Mouse (Mus musculus) heart, adult 9 months (tissue): ENCODE data around the gene Ccdc9b.

Experiments
- DNase-seq, 2 experiments: peaks; one replicate each; pipeline ENCODE4 v3.0.0; 2022; ENCODE audit warnings: low spot score in 2 of 2

Gene Ccdc9b

DNA sequence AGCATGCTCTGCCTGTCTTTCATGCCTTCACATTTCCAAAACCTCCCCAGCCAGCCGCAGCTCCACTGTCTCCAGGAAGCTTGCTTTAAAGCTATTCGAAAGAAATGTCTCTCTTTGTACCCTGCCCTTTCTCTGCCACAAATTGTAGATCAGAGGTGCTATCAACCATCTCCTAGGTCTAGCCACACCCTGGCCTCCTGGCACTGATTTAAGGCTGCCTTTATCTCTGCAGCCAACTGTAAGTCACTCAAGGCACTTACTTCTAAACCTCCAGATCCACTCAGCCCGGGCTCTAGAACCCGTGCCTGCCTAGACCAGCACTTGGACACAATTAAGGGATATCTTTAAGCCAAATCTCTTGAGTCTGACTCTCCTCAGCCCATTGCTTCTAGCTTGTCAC lies 16.0 kb upstream of the Ccdc9b start:
- no peak for DNase-seq

DNA sequence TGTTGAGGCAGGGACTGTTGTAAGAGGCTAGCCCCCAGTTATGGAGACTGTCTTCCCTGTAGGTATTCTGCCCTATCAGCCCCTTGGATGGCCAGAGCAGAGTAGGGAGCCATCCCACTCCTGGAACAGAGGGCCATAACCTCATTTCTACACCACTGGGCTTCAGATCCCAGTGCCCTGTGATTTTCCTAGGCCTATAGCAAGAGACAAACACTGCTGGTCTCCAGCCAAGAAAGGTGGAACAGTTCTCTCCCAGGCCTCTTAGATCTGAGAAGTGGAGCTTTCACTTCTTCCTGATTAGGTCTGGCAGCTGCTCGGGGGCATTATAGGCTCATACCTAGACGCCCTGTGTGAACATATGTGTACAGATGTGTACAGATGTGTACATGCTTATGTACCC lies 13.8 kb upstream of the Ccdc9b start:
- no peak for DNase-seq

- DNase-seq = no peak
These were observed 13.4 kb upstream of the Ccdc9b start for GRCm38 (mm10) chr2:118775846-118776245.

DNA sequence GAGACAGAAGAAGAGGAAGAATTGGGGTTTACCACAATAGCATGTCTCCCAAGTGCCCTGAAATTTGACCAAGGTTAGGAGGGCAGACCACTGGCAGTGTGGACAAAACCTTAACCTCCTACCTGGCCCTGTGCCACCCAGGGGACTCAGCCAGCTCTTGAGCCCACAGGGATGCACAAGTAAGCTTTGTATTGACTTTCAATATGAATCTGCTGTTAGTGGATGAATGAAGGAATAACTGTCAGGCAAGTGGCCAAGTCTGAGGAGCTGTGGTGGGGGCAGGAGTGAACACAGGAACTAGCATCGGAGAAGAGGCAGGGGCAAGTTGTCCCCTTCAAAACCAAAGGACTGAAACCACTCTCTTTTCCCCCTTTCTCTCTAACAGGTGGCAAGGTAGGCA lies 12.9 kb upstream of the Ccdc9b start:
- DNase-seq = no peak

- DNase-seq = no peak
These were observed 12.1 kb upstream of the Ccdc9b start for GRCm38 (mm10) chr2:118774536-118774935.

DNA sequence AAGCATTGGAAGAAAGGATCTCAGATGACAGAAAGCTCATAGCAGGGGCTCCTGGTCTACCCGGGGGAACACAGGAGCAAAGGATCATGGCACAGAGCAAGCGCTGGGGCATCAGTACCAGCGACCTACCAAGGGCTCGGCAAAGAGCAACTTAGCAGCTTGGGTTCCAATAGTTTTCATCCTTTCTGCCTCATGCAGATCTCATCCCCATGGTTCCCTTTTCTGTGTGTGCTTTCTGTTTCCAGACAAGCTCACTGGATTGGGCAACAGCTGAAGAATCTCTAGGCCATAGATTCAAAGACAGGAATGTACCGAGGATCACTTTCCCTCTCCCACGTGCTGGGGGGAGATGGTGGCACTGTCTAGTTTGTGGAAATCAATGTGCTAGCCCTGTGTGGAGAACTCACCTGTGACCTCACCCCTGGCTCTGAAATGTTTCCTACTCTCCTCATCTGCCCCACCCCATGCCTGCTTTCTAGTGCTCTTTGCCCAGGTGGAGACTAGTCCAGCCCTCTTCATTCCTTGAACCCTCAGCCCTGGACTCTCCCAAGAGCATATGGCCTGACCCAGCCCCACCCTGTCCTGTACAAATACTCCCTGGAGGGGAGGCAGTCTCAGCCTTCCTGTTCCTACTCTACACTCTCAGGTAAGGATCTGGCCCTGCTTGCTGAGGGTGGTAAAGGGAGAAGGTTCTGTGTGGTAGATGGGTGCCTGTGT lies 9.9 kb upstream of the Ccdc9b start, which contains the start of gene Phgr1:
TSS of gene Phgr1 (plus strand) at position 612 of the 717 bp plus-strand sequence.
- DNase-seq = no peak

- DNase-seq = no peak
These were observed 3.9 kb upstream of the Ccdc9b start for GRCm38 (mm10) chr2:118766041-118767033.

GRCm38 (mm10) chr2:118764875-118765274 lies 2.4 kb upstream of the Ccdc9b start:
- no peak for DNase-seq

DNA sequence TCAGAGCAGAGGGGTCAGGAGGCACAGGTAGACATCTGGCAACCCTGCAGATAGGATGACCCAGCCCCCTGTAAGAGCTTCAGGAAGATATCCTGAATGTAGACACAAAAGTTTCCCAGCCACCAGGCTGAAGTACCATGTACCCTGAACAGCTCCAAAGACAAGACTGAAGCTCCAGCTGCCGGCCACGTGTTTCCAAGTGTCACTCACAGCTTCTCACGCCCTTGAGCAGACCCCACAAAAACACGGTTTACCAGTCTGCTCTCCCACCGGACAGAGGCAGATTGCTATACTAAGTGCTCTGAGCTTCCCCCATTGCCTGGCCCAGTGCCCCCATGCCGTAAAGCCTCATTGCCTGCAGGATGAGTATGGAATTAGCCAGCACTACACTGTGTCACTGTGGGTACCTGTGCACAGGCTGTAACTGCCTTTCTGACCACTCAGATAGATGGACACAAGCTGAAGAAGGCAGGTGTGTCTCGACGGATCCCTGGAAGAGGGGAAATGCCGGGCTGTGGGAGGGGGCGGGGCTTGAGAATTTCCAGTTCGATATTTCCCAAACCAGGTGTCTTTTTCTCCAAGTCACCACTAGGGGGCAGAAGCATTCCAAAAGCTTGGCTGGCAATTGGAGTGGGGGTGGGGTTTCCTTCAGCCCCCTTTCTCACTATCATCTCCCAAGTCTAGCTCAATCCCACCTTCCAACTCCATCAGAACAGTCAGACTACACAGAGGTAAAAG lies 1.8 kb upstream of the Ccdc9b start:
- DNase-seq = no peak

- DNase-seq = peak in 1 of 2 experiments; percentile 74
These were observed 1.0 kb upstream of the Ccdc9b start for GRCm38 (mm10) chr2:118763469-118763868.

DNA sequence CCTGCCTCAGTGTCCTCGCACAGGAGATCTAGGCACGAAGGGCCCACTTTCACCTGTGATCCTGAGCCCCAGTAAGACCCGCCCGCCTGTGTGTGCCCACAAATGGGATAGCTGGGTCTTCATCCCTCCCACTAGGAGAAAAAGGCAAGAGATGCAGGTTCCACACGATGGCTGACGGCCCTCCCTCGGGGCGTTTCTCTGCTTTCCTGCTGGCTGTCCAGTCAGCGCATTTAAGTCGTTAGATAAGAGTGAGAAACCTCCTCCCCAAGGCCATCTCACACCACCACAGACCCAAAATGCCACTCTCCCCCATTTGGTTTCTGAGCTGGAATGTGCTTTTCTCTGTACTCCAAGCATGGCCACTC lies 305 bp upstream of the Ccdc9b start:
- DNase-seq = no peak

- no peak for DNase-seq
These were observed 1.1 kb downstream of the Ccdc9b start for GRCm38 (mm10) chr2:118761358-118761757.

GRCm38 (mm10) chr2:118760311-118761025 lies 2.0 kb downstream of the Ccdc9b start:
- DNase-seq = no peak

DNA sequence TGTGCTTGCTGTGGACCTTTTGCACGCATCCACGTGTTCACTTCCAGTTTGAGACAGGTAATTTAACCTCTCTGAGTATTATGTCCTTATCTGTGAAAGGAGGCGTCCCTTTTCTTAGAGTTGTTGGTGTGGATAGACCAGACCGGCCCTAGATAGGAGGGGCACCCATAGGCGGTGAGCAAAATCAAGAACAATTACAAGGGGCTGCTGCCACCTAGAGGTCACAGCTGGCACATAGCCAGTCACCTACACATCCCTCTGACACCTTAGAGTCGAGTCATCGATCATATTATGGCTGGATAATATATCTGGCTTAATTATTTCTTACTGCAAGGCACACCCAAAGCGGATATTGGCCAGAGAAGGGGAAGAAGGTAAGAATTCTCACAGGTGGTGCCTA lies 2.6 kb downstream of the Ccdc9b start:
- DNase-seq = no peak

DNA sequence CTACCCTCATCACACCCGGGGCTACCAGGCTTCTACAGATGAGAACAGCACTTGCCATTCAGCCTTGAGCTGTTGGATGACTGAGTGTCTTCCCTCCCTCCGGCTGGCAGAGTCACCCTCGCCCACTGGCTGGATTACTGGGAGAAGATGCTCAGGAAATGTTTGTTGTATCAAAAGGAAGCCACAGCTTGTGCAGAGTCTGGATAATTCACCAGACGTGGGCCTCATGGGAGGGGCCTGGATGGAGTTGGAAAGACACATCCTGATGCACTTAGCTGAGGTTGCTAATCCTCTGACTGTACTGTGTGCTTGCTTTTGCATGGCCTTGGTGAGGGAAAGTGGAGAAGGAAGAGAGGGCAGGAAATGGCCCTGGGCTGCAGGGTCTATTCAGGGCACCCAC lies 6.4 kb downstream of the Ccdc9b start:
- no peak for DNase-seq

DNA sequence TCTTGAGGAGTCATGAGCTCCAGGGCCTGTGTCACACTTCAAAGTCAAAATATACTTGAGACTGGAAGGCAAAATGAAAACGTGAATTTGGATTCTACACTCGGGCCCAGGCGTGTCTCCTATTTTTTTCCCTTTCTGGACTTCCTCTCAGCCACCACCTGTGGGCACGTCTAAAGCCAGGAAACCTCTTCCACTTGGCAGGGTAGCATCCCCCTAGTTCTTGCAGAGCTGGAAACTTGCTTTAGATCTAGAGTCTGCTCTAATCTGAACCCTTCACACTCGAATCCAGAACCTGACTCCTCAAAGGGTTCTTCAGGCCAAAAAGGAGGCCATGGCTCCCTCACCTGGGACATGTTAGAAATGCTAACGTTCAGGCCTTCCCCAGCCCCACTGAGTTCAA lies 7.1 kb downstream of the Ccdc9b start:
- DNase-seq = no peak

DNA sequence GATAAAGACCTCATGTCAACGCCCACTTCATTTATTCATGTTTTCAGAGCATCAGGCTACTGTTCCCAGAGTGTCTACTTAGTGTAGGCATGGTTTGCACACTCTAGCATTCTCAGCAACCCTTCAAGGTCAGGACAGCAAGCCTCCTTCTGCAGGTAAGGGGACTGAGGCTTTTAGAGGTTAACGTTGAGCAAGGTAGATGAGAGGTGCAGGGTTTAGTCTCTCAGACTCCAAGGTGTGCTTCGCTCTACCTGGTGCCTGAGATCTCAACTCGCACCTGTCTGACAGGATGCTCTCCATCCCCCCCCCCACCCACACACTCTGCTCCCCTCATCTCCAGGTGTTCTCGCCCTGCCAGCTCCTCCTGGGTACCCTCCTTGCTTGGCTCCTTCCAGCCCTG lies 8.3 kb downstream of the Ccdc9b start:
- no peak for DNase-seq

- no peak for DNase-seq
These were observed 9.7 kb downstream of the Ccdc9b start for GRCm38 (mm10) chr2:118752792-118753108.

GRCm38 (mm10) chr2:118751896-118752791 lies 10.3 kb downstream of the Ccdc9b start:
- DNase-seq = peak; percentile 54 to 55

GRCm38 (mm10) chr2:118750476-118750875 lies 12.0 kb downstream of the Ccdc9b start:
- DNase-seq = peak; percentile 76 to 81
